Mouse (Mus musculus) forebrain, postnatal 0 days (tissue): ENCODE measurements around the gene Sdc1. TPM values are rescaled to one million over a fixed set of nuclear protein-coding genes. Genes with fewer than 3 reads are reported as not detected.

ENCODE experiments used
- ATAC-seq: fragments of 200-750 bp; cut with Nextera tagmentation; 2 replicates; pipeline ENCODE4 v1.8.0; 2017; ENCODE audit warnings: mild to moderate bottlenecking, moderate library complexity
- DNase-seq: peaks from one replicate; pipeline ENCODE4 v3.0.0-alpha.2; 2015
- H3K27ac ChIP-seq: fragments of 300-500 bp; sonication (generic); 2 replicates; pipeline ENCODE4 v1.5.1; 2014; ENCODE audit warnings: low read depth, mild to moderate bottlenecking, antibody characterized with exemption, low read length, moderate library complexity, mixed read lengths
- H3K27me3 ChIP-seq: fragments of 300-500 bp; sonication (generic); 2 replicates; pipeline ENCODE4 v1.6.1; 2014; ENCODE audit warnings: mild to moderate bottlenecking, low read length, mixed read lengths; ENCODE audit not compliant: insufficient read depth
- H3K36me3 ChIP-seq: fragments of 300-500 bp; sonication (generic); 2 replicates; pipeline ENCODE4 v1.6.1; 2014; ENCODE audit warnings: mild to moderate bottlenecking, moderate library complexity; ENCODE audit not compliant: insufficient read depth
- H3K4me1 ChIP-seq: fragments of 300-500 bp; sonication (generic); 2 replicates; pipeline ENCODE4 v1.6.1; 2014; ENCODE audit warnings: antibody characterized with exemption; ENCODE audit not compliant: insufficient read depth
- H3K4me2 ChIP-seq: fragments of 300-500 bp; sonication (generic); 2 replicates; pipeline ENCODE4 v1.6.1; 2014; ENCODE audit warnings: low read depth, mild to moderate bottlenecking, moderate library complexity
- H3K4me3 ChIP-seq: fragments of 300-500 bp; sonication (generic); 2 replicates; pipeline ENCODE4 v1.5.1; 2014; ENCODE audit warnings: low read depth, low read length, mixed read lengths
- H3K9ac ChIP-seq: fragments of 300-500 bp; sonication (generic); 2 replicates; pipeline ENCODE4 v1.6.1; 2014; ENCODE audit warnings: mild to moderate bottlenecking
- H3K9me3 ChIP-seq: fragments of 300-500 bp; sonication (generic); 2 replicates; pipeline ENCODE4 v1.6.1; 2016; ENCODE audit warnings: low read length
- CTCF ChIP-seq: sonication (generic); IDR thresholded peaks from 2 replicates; pipeline ENCODE4 v1.5.1; 2016; ENCODE audit warnings: antibody characterized with exemption, control low read depth, low read depth
- WGBS: fragments of 180-500 bp; shearing (Covaris S2); extraction: QIAGEN DNeasy Blood & Tissue Kit; methylation state at CpG from one replicate; pipeline ENCODE4 v1.1.7; 2014; 5-methylcytosine and 5-hydroxymethylcytosine counted together
- polyA plus RNA-seq: library from polyadenylated mRNA; unstranded; fragments of >200 nt; fragmentation: Nextera tagmentation; extraction: Ambion mirVana; gene quantifications from 2 replicates; pipeline ENCODE4 v1.2.1, GENCODE M21; 2015
- total RNA-seq: library from RNA; depleted of rRNA; stranded (reverse); fragments of >200 nt; gene quantifications from 2 replicates; pipeline ENCODE4 v1.2.3, GENCODE M21; 2014

Gene Sdc1
- total and polyA plus RNA-seq, 2 experiments from 2014 or later: 12.4 to 15.2 TPM

DNA sequence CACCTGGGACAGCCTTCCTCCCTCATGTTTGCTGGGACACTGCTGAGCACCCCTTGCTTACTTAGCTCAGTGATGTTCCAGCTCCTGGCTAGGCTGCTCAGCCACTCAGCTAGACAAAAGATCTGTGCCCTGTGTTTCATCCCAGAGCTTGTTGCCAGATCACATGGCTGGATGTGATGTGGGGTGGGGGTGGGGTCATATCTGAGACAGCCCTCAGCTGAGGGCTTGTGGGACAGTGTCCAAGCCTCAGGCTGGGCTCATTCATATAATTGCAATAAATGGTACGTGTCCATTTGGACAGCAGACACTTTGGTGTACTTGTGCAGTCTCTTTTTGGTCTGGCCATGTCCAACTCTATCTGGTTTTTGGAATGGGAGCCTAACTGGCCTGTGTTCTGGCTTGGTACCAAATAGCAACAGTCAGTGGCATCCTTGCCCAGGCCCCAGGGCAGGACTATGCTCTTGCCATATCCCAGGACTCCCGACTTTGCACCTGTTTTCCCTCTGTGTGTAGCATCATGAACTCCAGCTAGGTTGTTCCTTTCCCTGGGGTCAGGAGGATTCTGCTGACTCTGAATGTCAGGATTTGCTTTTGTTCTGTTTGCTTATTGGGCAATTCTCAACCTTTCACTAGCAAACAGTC lies 22.4 kb downstream of the Sdc1 start:
- 77% methylated on average over 2 of the region's 2 CpGs for WGBS
- H3K4me2 ChIP-seq: no peak overlapping the region
- H3K4me3 ChIP-seq: no peak overlapping the region
- no peak overlapping the region for H3K9ac ChIP-seq
- no peaks in the 10 kb centered on the region for H3K4me1 ChIP-seq
- no peak for TF ChIP-seq CTCF
- no peaks in the 10 kb centered on the region for H3K27me3 ChIP-seq
- ATAC-seq (no peak), DNase-seq (no peak)
- H3K36me3 ChIP-seq: peaks cover 20% of the 10 kb centered on the region
- no peak overlapping the region for H3K27ac ChIP-seq
- no peaks in the 10 kb centered on the region for H3K9me3 ChIP-seq

DNA sequence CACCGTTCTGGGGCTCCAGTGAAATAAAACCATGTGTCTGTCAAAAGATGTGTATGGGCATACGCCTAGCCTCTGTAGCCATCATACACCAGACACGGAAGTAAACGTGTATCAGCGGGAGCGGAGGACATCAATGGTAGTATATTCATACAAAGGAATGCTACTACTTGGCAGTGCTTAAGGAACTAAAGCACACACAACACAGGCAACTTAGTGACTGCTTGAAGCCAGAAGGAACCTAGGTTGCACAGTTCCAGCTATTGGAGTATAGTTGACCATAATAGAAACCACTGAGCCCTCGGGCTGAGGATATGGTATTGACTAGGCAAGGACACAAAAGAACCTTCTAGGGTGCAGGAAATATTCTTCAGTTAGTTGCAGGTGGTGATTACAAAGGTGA lies 26.8 kb downstream of the Sdc1 start:
- Histone ChIP-seq H3K9ac (no peak overlapping the region), H3K36me3 (0 out of 2 replicates have a peak, but pooled peaks cover under 1% of the 10 kb centered on the region), H3K4me1 (no peaks in the 10 kb centered on the region), H3K27me3 (no peaks in the 10 kb centered on the region), H3K27ac (no peak overlapping the region), H3K4me2 (no peak overlapping the region), H3K4me3 (no peak overlapping the region), H3K9me3 (no peaks in the 10 kb centered on the region)
- no peak for DNase-seq
- TF ChIP-seq CTCF: no peak
- no peak for ATAC-seq
- WGBS: 95% methylated on average over 7 of the region's 7 CpGs

DNA sequence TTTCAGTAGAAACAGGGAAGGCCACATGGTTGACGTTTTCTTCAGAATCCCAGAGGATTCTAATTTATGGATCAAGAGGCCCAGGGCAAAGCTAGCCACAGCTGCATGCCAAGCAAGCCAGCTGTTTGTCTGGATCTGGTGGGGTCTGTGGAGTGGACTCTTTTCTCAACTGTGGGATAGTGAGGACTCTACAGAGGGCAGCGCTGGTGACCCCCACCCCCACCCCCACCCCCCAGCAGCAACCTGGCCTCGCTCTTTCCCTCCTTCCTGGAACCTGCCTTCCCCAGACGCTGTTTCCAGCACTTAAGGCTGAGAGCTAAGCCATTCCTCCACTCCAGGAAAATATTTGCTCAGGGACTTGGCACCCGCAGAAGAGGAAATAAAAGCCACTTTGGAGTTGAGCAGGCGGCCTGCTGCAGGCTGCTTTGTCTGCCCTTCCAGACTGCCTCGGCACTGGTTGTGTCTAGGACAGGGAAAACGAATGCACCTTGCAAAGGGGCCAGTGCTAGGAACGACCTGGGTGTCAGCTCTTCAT lies 27.4 kb downstream of the Sdc1 start:
- no peak overlapping the region for H3K9ac ChIP-seq
- ATAC-seq (no peak), DNase-seq (no peak)
- no peaks in the 10 kb centered on the region for H3K36me3 ChIP-seq
- H3K4me2 ChIP-seq: no peak overlapping the region
- no peaks in the 10 kb centered on the region for H3K27me3 ChIP-seq
- no peaks in the 10 kb centered on the region for H3K9me3 ChIP-seq
- no peaks in the 10 kb centered on the region for H3K4me1 ChIP-seq
- H3K27ac ChIP-seq: no peak overlapping the region
- TF ChIP-seq CTCF: no peak
- H3K4me3 ChIP-seq: no peak overlapping the region
- 50% methylated on average over 9 of the region's 9 CpGs for WGBS

DNA sequence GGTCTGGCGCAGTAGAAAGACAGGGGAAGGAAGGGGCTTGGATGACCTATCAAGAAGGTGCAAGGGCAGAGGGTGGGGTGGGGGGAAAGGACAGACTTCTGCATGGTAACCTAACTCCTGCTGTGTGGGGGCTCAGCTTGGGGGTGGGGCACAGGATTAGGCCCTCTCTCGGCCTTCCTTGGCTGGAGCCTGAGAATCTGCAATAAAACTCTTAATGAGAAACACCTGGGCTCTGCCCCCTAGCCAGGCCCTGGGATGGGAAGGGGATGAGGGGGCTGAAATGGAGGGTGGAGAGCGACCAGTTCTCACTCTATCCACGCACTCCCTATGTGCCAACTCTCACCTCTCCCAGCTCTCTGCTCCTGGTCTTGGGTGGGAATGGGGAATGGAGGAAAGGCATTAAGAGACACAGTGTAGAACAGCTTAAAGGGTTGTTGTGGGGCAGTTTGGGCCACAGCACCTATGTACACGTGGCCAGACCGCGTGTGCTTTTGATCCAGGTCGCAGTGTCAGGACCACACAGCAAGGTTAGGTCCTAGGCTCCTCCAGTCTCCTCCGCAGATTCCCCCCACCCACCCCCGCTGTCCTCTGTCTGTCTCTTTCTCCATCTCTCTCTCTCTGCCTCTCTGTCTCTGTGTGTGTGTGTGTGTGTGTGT lies 32.4 kb downstream of the Sdc1 start:
- no peak for DNase-seq
- Histone ChIP-seq H3K27me3 (no peaks in the 10 kb centered on the region), H3K4me1 (no peaks in the 10 kb centered on the region), H3K4me3 (no peak overlapping the region), H3K36me3 (no peaks in the 10 kb centered on the region), H3K27ac (no peak overlapping the region), H3K4me2 (no peak overlapping the region), H3K9ac (no peak overlapping the region), H3K9me3 (no peaks in the 10 kb centered on the region)
- no peak for ATAC-seq
- TF ChIP-seq CTCF: no peak
- WGBS: 65% methylated on average over 10 of the region's 10 CpGs

DNA sequence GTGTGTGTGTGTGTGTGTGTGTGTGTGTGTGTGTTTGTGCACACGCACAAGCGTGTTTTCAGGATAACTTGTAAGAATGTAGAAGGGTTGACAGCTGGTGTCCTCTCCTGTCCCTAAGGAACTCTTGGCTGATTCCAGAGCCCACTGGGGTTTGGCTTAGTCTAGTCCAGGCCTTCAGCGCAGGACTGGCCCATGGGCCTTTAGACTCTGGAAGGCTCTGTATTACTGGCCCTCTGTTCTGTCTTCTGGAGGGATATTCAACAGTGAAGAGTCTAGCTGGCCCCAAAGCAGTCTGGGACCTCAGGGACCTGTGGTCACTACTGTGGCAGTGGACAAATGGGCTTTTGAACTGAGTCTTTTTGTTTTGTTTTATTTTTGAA lies 32.9 kb downstream of the Sdc1 start:
- 92% methylated on average over 3 of the region's 3 CpGs for WGBS
- H3K9ac ChIP-seq: no peak overlapping the region

DNA sequence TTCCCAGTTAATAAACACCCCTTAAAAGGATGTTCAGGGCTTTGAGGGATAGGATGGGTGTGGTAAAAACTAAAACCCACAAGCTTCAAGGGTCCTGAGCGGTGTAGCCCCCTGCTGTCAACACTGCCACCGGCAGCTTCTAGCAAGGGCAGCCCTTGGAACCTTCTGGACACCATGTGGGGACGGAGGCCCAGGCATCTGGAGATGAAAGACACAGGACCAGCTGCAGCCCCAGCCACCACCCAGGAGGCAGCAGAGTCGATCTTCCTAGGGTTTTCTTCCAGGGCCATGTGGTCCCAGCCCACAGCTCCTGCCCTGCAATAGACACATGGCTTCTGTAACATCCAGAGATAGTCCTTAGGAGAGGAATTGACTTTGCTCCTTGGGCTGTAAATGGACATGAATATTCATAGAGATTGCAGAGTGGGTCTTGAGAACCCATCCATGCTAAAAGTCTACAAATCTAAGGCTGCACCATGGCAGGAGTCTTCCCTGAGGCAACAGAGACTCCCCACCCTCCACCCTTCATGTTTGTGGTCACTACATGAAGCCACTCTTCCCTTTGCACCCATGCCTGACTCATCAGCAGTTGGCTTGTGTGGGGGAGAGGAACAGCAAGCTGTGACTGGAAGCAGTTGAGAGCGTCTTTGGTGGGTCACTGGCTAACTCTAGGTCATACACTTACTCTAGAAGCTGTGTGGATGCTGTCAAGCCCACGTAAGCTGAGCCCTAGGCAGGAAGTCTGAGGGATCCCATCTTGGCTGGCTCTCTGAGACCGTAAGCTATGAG lies 34.0 kb downstream of the Sdc1 start:
- H3K9ac ChIP-seq: no peak overlapping the region
- no peaks in the 10 kb centered on the region for H3K4me1 ChIP-seq
- no peaks in the 10 kb centered on the region for H3K9me3 ChIP-seq
- H3K36me3 ChIP-seq: no peaks in the 10 kb centered on the region
- no peak overlapping the region for H3K4me2 ChIP-seq
- DNase-seq: no peak
- 90% methylated on average over 7 of the region's 7 CpGs for WGBS
- no peak overlapping the region for H3K27ac ChIP-seq
- no peaks in the 10 kb centered on the region for H3K27me3 ChIP-seq
- TF ChIP-seq CTCF: no peak
- no peak for ATAC-seq
- no peak overlapping the region for H3K4me3 ChIP-seq

More for the DNA sequence above, 32.9 kb downstream of the Sdc1 start:
- no peak overlapping the region for H3K27ac ChIP-seq
- H3K9me3 ChIP-seq: no peaks in the 10 kb centered on the region
- no peak overlapping the region for H3K4me3 ChIP-seq
- H3K36me3 ChIP-seq: no peaks in the 10 kb centered on the region
- ATAC-seq (no peak), DNase-seq (no peak)
- no peak overlapping the region for H3K4me2 ChIP-seq
- TF ChIP-seq CTCF: no peak
- no peaks in the 10 kb centered on the region for H3K27me3 ChIP-seq
- H3K4me1 ChIP-seq: no peaks in the 10 kb centered on the region

DNA sequence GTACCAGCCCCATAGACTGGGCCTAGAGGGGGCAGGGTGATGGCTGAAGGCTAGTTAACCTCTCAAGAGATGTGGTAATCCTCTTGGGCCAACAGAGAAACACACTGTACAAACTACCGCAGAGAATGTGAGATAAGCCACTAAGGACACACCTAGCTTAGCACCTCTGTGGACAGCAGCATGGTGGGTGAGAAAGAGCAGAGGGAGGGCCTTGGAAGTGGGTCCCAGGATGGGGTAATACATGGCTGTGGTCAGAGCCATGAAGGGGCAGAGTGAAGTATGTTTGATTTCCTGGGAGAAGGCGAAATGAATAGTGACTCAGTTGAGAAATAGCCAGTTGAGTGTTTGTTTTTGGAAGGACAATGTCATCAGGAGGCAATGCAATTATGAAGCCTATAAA lies 38.0 kb downstream of the Sdc1 start:
- no peak overlapping the region for H3K9ac ChIP-seq
- no peak overlapping the region for H3K27ac ChIP-seq
- WGBS: 89% methylated on average over 2 of the region's 2 CpGs
- no peak overlapping the region for H3K4me2 ChIP-seq
- DNase-seq (no peak), ATAC-seq (no peak)
- no peak for TF ChIP-seq CTCF
- no peaks in the 10 kb centered on the region for H3K9me3 ChIP-seq
- no peak overlapping the region for H3K4me3 ChIP-seq
- H3K4me1 ChIP-seq: no peaks in the 10 kb centered on the region
- H3K36me3 ChIP-seq: no peaks in the 10 kb centered on the region
- no peaks in the 10 kb centered on the region for H3K27me3 ChIP-seq
